In the genomic region with DNA sequence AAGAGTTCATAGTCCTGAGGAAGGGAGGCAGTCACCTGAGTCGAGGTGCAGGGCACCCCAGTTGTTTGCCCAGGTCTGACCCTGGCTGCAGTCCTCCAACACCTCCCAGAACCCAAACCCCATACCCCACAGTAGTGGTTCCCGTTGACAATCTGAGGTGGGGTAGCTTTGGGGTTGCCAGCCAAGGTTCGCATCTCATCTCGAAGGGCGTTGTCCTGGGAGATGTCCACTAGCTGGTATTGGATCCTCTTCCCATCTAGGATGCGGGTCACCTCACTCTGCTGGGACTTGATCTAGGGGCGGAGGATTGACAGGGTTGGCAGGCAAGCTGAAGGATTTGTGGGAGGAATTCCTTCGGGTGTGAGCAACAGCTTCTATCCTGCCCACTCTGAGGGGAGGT, we compare ENCODE assay signal across 9 mouse cellular contexts. TPM values are rescaled to one million over a fixed set of nuclear protein-coding genes. Genes with fewer than 3 reads are reported as not detected.
A peak's percentile ranks its signal among the peaks of the same experiment; 100 is the strongest.
DNase-seq lines count a peak whose midpoint lies in the region; ATAC-seq and TF ChIP-seq lines count a peak whose summit lies in the region.
"Had no signal": no experiment of that assay in that cellular context is flagged by ENCODE, and none has a peak within 500 bp of the region (broad histone marks: within the 10 kb centered on the region; RNA-seq: fewer than 3 reads in every experiment).

No protein-coding gene starts in this region.

- no peaks in the 10 kb centered on the region; the same call in 1 of the 2 replicates for H3K4me1 ChIP-seq in kidney, adult 2 months (ENCODE audit: control insufficient read depth, insufficient read depth, low read length)
- H3K4me1 ChIP-seq in heart, postnatal 0 days (ENCODE audit: control insufficient read depth, insufficient read depth): peaks cover 16% of the 10 kb centered on the region
- H3K4me1 ChIP-seq in midbrain, embryonic 10.5 days: peaks cover 42% of the 10 kb centered on the region

- TF ChIP-seq CTCF in kidney, adult 2 months (conservative IDR thresholded peaks at IDR 0.05; ENCODE audit: insufficient read depth, insufficient read length, low read depth, low read length): no peak
- no peak for TF ChIP-seq CTCF in heart, postnatal 0 days (IDR thresholded peaks at IDR 0.05; ENCODE audit: low read depth)

- H3K9ac ChIP-seq in heart, postnatal 0 days (replicated peaks; ENCODE audit: low read depth, low read length): peak overlapping the region; percentile 88

- no peaks in the 10 kb centered on the region for H3K27me3 ChIP-seq in kidney, adult 2 months (replicated peaks; ENCODE audit: control insufficient read depth, insufficient read depth, low read length)
- H3K27me3 ChIP-seq in heart, postnatal 0 days (ENCODE audit: control insufficient read depth, insufficient read depth, low read length): no peaks in the 10 kb centered on the region
- no peaks in the 10 kb centered on the region for H3K27me3 ChIP-seq in midbrain, embryonic 10.5 days (ENCODE audit: low read depth, poor library complexity, severe bottlenecking)

- peak overlapping the region; percentile 82 for H3K4me3 ChIP-seq in kidney, adult 2 months (ENCODE audit: insufficient read depth, low read depth, low read length)
- H3K4me3 ChIP-seq in heart, postnatal 0 days (ENCODE audit: low read depth, low read length): peak overlapping the region; percentile 92
- peak overlapping the region; percentile 84 for H3K4me3 ChIP-seq in midbrain, embryonic 10.5 days

- no peak for TF ChIP-seq POLR2A in kidney, adult 2 months (IDR thresholded peaks at IDR 0.05; ENCODE audit: low read depth, low read length)

- H3K4me2 ChIP-seq in heart, postnatal 0 days (ENCODE audit: low read depth, low read length): peak overlapping the region; percentile 95

- H3K27ac ChIP-seq in kidney, adult 2 months (ENCODE audit: insufficient read depth, low read depth, low read length): no peak overlapping the region; the same call in 1 of the 2 replicates
- H3K27ac ChIP-seq in heart, postnatal 0 days (ENCODE audit: low read depth): peak overlapping the region; percentile 84; the same call in 1 of the 2 replicates
- peak overlapping the region; percentile 90 for H3K27ac ChIP-seq in midbrain, embryonic 10.5 days (replicated peaks)

- no peaks in the 10 kb centered on the region for H3K9me3 ChIP-seq in heart, postnatal 0 days (replicated peaks; ENCODE audit: control insufficient read depth, low read length)
- no peaks in the 10 kb centered on the region for H3K9me3 ChIP-seq in midbrain, embryonic 10.5 days (replicated peaks)

- TF ChIP-seq EP300 in heart, postnatal 0 days (IDR thresholded peaks at IDR 0.05; ENCODE audit: low read depth): no peak

- WGBS in kidney, adult 2 months: 47% methylated on average over 8 of the region's 8 CpGs
- 47% methylated on average over 8 of the region's 8 CpGs for WGBS in heart, postnatal 0 days
- 61% methylated on average over 8 of the region's 8 CpGs for WGBS in midbrain, embryonic 10.5 days

- DNase-seq in kidney, adult 2 months: no peak
- DNase-seq in kidney, adult 8-10 months: no peak
- DNase-seq in Muller cell, postnatal 12 days (ENCODE audit: inconsistent ontology term): peak; percentile 4
- DNase-seq in heart, postnatal 0 days (ENCODE audit: low spot score): no peak
- no peak for DNase-seq in midbrain, embryonic 10.5 days (ENCODE audit: low spot score)
- no peak for DNase-seq in adipocyte (ENCODE audit: low spot score)
- no peak for DNase-seq in frontal cortex, postnatal 36 days (ENCODE audit: low spot score in 2 of 2)
- no peak for DNase-seq in urinary bladder, postnatal 25 days (ENCODE audit: low spot score)
- DNase-seq: kidney, adult 18-20 months had no signal

- no peaks in the 10 kb centered on the region for H3K36me3 ChIP-seq in kidney, adult 2 months (ENCODE audit: control insufficient read depth, insufficient read depth, low read length)
- H3K36me3 ChIP-seq in heart, postnatal 0 days (replicated peaks; ENCODE audit: control insufficient read depth, insufficient read depth, low read length): peaks cover 17% of the 10 kb centered on the region
- H3K36me3 ChIP-seq in midbrain, embryonic 10.5 days: peaks cover 30% of the 10 kb centered on the region

- no peak for ATAC-seq in heart, postnatal 0 days (ENCODE audit: insufficient read depth, low read depth)

RNA-seq across cellular contexts. Expression of a gene that starts 0.8 kb away (rescaled TPM):
- 262 and 323 TPM in 2 replicates for polyA plus RNA-seq in kidney, adult 2 months (2012; rRNA removed)
- 49.7 and 67.6 TPM in 2 replicates for total RNA-seq in heart, postnatal 0 days (2014; rRNA removed; ENCODE audit: low replicate concordance)
- polyA plus RNA-seq in heart, postnatal 0 days (2015; fragmentation: Nextera tagmentation; extraction: Ambion mirVana): 140 and 150 TPM in 2 replicates
- polyA plus RNA-seq in midbrain, embryonic 10.5 days (2016; fragmentation: Nextera tagmentation; extraction: Ambion mirVana): 302 and 324 TPM in 2 replicates

RNA-seq across cellular contexts. Expression of a gene that starts 25.4 kb away (rescaled TPM):
- 5.6 and 5.9 TPM in 2 replicates for polyA plus RNA-seq in kidney, adult 2 months (2012; rRNA removed)
- not detected in 2 replicates for total RNA-seq in heart, postnatal 0 days (2014; rRNA removed; ENCODE audit: low replicate concordance)
- polyA plus RNA-seq in heart, postnatal 0 days (2015; fragmentation: Nextera tagmentation; extraction: Ambion mirVana): 0.97 and 1.2 TPM in 2 replicates
- polyA plus RNA-seq in midbrain, embryonic 10.5 days (2016; fragmentation: Nextera tagmentation; extraction: Ambion mirVana): 4.8 and 6.5 TPM in 2 replicates

RNA-seq across cellular contexts. Expression of a gene that starts 32.9 kb away (rescaled TPM):
- polyA plus RNA-seq in kidney, adult 2 months (2012; rRNA removed): 14.8 and 65.1 TPM in 2 replicates
- total RNA-seq in heart, postnatal 0 days (2014; rRNA removed; ENCODE audit: low replicate concordance): 10.5 TPM in 1 of 2 replicates, not detected in the other
- polyA plus RNA-seq in heart, postnatal 0 days (2015; fragmentation: Nextera tagmentation; extraction: Ambion mirVana): 9.3 and 10.5 TPM in 2 replicates
- polyA plus RNA-seq in midbrain, embryonic 10.5 days (2016; fragmentation: Nextera tagmentation; extraction: Ambion mirVana): 5.1 TPM in 2 replicates

RNA-seq across cellular contexts. Expression of a gene that starts 59.1 kb away (rescaled TPM):
- 28.3 and 38.9 TPM in 2 replicates for polyA plus RNA-seq in kidney, adult 2 months (2012; rRNA removed)
- 24.2 and 30.6 TPM in 2 replicates for total RNA-seq in heart, postnatal 0 days (2014; rRNA removed; ENCODE audit: low replicate concordance)
- 27.4 and 29.7 TPM in 2 replicates for polyA plus RNA-seq in heart, postnatal 0 days (2015; fragmentation: Nextera tagmentation; extraction: Ambion mirVana)
- 33.7 and 35.9 TPM in 2 replicates for polyA plus RNA-seq in midbrain, embryonic 10.5 days (2016; fragmentation: Nextera tagmentation; extraction: Ambion mirVana)
